Mouse (Mus musculus): ENCODE measurements around the gene Ern1. TPM values are rescaled to one million over a fixed set of nuclear protein-coding genes. Genes with fewer than 3 reads are reported as not detected.

Gene Ern1
- polyA plus RNA-seq, 2 experiments, result 6.4 to 12.5 TPM

DNA sequence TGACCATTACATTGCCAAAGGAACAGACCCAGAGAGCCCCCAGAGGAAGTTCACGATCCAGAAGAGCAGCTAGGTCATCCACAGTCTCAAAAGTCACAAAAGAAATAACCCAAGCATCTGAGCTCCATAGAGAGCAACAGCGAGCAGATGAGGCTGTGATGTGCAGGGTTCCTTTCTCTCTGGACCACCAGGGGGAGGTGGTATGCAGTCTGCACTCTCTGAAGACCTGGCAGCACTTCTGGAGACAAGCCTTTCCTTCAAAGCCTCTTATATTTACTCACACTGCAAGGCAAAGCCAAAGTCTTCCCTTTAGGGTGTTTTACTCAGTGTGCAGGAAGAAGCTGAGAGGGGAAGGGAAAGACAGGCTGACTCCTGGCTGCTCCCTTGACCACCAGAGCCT lies 25.5 kb upstream of the Ern1 start:
- 40% methylated on average over 2 of the region's 2 CpGs for WGBS
- TF ChIP-seq POLR2A (IDR thresholded peaks at IDR 0.05; ENCODE audit: borderline replicate concordance, extremely low read depth, insufficient read depth, insufficient read length), result no peak
- no peak overlapping the region for H3K27ac ChIP-seq (replicated peaks; ENCODE audit: low read depth, low read length)
- DNase-seq (ENCODE audit: low spot score) (peak; percentile 58), ATAC-seq (ENCODE audit: low FRiP score, low read depth) (no peak)
- H3K4me1 ChIP-seq (ENCODE audit: control insufficient read depth, insufficient read depth, low read length), result peaks cover 3% of the 10 kb centered on the region
- no peak overlapping the region for H3K4me2 ChIP-seq (replicated peaks; ENCODE audit: low read depth, low read length, severe bottlenecking)
- no peaks in the 10 kb centered on the region for H3K27me3 ChIP-seq (ENCODE audit: control insufficient read depth, insufficient read depth, low read length)
- no peak overlapping the region for H3K4me3 ChIP-seq (replicated peaks; ENCODE audit: low read length)
- H3K9ac ChIP-seq (ENCODE audit: low read depth, low read length, severe bottlenecking), result no peak overlapping the region
- peaks cover 42% of the 10 kb centered on the region for H3K36me3 ChIP-seq (ENCODE audit: control insufficient read depth, insufficient read depth, low read length)
- H3K9me3 ChIP-seq (ENCODE audit: control insufficient read depth, low read length), result no peaks in the 10 kb centered on the region

- 91% methylated on average over 7 of the region's 7 CpGs for WGBS
- Histone ChIP-seq H3K27ac (replicated peaks; ENCODE audit: low read depth, low read length) (no peak overlapping the region), H3K4me1 (ENCODE audit: control insufficient read depth, insufficient read depth, low read length) (no peaks in the 10 kb centered on the region), H3K4me3 (replicated peaks; ENCODE audit: low read length) (no peak overlapping the region), H3K9ac (ENCODE audit: low read depth, low read length, severe bottlenecking) (no peak overlapping the region), H3K9me3 (ENCODE audit: control insufficient read depth, low read length) (no peaks in the 10 kb centered on the region), H3K36me3 (ENCODE audit: control insufficient read depth, insufficient read depth, low read length) (peaks cover 42% of the 10 kb centered on the region), H3K27me3 (ENCODE audit: control insufficient read depth, insufficient read depth, low read length) (no peaks in the 10 kb centered on the region), H3K4me2 (replicated peaks; ENCODE audit: low read depth, low read length, severe bottlenecking) (no peak overlapping the region)
- no peak for TF ChIP-seq POLR2A (IDR thresholded peaks at IDR 0.05; ENCODE audit: borderline replicate concordance, extremely low read depth, insufficient read depth, insufficient read length)
- ATAC-seq (ENCODE audit: low FRiP score, low read depth), result no peak
- no peak for DNase-seq (ENCODE audit: low spot score)
Observed at GRCm38 (mm10) chr11:106512006-106512390, 24.3 kb upstream of the Ern1 start.

DNA sequence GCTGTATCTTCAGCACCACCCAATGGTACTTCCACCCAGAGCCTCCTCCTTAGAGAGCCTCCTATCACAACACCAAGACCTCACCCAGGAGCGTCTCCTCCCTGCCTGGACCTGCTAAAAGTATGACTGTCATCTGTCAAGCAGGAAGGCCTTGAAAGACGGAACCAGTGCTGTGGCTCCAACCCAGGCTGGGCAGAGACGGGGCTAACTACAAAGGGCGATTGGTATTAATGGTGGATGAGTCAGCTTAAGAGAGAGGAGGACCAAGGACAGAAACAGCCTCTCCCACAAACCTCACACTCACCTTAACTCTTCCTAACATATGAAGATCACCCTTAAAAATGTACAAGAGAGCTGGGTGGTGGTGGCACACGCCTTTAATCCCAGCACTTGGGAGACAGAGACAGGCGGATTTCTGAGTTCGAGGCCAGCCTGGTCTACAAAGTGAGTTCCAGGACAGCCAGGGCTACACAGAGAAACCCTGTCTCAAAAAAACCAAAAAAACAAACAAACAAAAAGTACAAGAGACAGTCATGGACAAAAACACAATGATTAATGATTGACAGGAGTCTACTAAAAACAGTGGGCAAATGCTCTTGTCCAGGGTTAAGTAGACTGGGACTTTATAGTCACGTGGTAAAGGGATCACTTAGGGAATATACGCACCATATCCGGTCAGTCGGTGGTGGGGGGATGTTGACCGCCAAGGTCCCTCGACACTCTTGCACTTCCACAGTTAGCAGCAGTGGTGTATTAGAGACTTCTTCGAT lies 23.8 kb upstream of the Ern1 start:
- Histone ChIP-seq H3K4me3 (replicated peaks; ENCODE audit: low read length) (no peak overlapping the region), H3K4me2 (replicated peaks; ENCODE audit: low read depth, low read length, severe bottlenecking) (no peak overlapping the region), H3K4me1 (ENCODE audit: control insufficient read depth, insufficient read depth, low read length) (no peaks in the 10 kb centered on the region), H3K9ac (ENCODE audit: low read depth, low read length, severe bottlenecking) (no peak overlapping the region), H3K27ac (replicated peaks; ENCODE audit: low read depth, low read length) (no peak overlapping the region), H3K9me3 (ENCODE audit: control insufficient read depth, low read length) (no peaks in the 10 kb centered on the region), H3K36me3 (ENCODE audit: control insufficient read depth, insufficient read depth, low read length) (peaks cover 39% of the 10 kb centered on the region), H3K27me3 (ENCODE audit: control insufficient read depth, insufficient read depth, low read length) (no peaks in the 10 kb centered on the region)
- ATAC-seq (ENCODE audit: low FRiP score, low read depth), result no peak
- no peak for TF ChIP-seq POLR2A (IDR thresholded peaks at IDR 0.05; ENCODE audit: borderline replicate concordance, extremely low read depth, insufficient read depth, insufficient read length)
- 91% methylated on average over 14 of the region's 14 CpGs for WGBS
- no peak for DNase-seq (ENCODE audit: low spot score)

DNA sequence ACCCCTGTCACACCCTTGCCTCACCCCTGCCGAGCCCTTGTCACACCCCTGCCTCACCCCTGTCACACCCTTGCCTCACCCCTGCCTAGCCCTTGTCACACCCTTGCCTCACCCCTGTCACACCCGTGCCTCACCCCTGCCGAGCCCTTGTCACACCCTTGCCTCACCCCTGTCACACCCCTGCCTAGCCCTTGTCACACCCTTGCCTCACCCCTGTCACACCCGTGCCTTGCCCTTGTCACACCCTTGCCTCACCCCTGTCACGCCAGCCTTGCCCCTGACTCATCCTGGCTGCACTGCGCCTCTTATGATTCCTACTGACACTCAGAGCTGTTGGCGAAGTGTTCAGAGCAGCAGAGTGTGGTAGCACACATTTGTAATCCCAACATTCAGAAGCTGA lies 20.0 kb upstream of the Ern1 start:
- TF ChIP-seq POLR2A (IDR thresholded peaks at IDR 0.05; ENCODE audit: borderline replicate concordance, extremely low read depth, insufficient read depth, insufficient read length), result no peak
- WGBS, result 89% methylated on average over 7 of the region's 7 CpGs
- no peak overlapping the region for H3K9ac ChIP-seq (ENCODE audit: low read depth, low read length, severe bottlenecking)
- DNase-seq (ENCODE audit: low spot score), result no peak
- no peak overlapping the region for H3K4me2 ChIP-seq (replicated peaks; ENCODE audit: low read depth, low read length, severe bottlenecking)
- H3K36me3 ChIP-seq (ENCODE audit: control insufficient read depth, insufficient read depth, low read length), result peaks cover 37% of the 10 kb centered on the region
- H3K4me1 ChIP-seq (ENCODE audit: control insufficient read depth, insufficient read depth, low read length), result no peaks in the 10 kb centered on the region
- H3K9me3 ChIP-seq (ENCODE audit: control insufficient read depth, low read length), result no peaks in the 10 kb centered on the region
- ATAC-seq (ENCODE audit: low FRiP score, low read depth), result no peak
- H3K27me3 ChIP-seq (ENCODE audit: control insufficient read depth, insufficient read depth, low read length), result no peaks in the 10 kb centered on the region
- H3K27ac ChIP-seq (replicated peaks; ENCODE audit: low read depth, low read length), result no peak overlapping the region
- H3K4me3 ChIP-seq (replicated peaks; ENCODE audit: low read length), result no peak overlapping the region

- DNase-seq (ENCODE audit: low spot score) (no peak), ATAC-seq (ENCODE audit: low FRiP score, low read depth) (no peak)
- TF ChIP-seq POLR2A (IDR thresholded peaks at IDR 0.05; ENCODE audit: borderline replicate concordance, extremely low read depth, insufficient read depth, insufficient read length), result no peak
- Histone ChIP-seq H3K36me3 (ENCODE audit: control insufficient read depth, insufficient read depth, low read length) (peaks cover 24% of the 10 kb centered on the region), H3K27me3 (ENCODE audit: control insufficient read depth, insufficient read depth, low read length) (no peaks in the 10 kb centered on the region), H3K9ac (ENCODE audit: low read depth, low read length, severe bottlenecking) (no peak overlapping the region), H3K27ac (replicated peaks; ENCODE audit: low read depth, low read length) (no peak overlapping the region), H3K9me3 (ENCODE audit: control insufficient read depth, low read length) (no peaks in the 10 kb centered on the region), H3K4me1 (ENCODE audit: control insufficient read depth, insufficient read depth, low read length) (no peaks in the 10 kb centered on the region), H3K4me3 (replicated peaks; ENCODE audit: low read length) (no peak overlapping the region), H3K4me2 (replicated peaks; ENCODE audit: low read depth, low read length, severe bottlenecking) (no peak overlapping the region)
- WGBS, result 90% methylated on average over 6 of the region's 6 CpGs
Observed at GRCm38 (mm10) chr11:106506211-106506610, 18.6 kb upstream of the Ern1 start.
